Mouse (Mus musculus) lung, postnatal 0 days (tissue): ENCODE measurements around the gene Ccl25.

Source experiments
- CTCF ChIP-seq: IDR thresholded peaks from 2 replicates; pipeline ENCODE4 v1.5.1; 2016; ENCODE audit warnings: antibody characterized with exemption, mild to moderate bottlenecking
- EP300 ChIP-seq: IDR thresholded peaks from 2 replicates; pipeline ENCODE4 v1.6.1; 2016; ENCODE audit warnings: antibody characterized with exemption, mild to moderate bottlenecking, control low read depth

DNA sequence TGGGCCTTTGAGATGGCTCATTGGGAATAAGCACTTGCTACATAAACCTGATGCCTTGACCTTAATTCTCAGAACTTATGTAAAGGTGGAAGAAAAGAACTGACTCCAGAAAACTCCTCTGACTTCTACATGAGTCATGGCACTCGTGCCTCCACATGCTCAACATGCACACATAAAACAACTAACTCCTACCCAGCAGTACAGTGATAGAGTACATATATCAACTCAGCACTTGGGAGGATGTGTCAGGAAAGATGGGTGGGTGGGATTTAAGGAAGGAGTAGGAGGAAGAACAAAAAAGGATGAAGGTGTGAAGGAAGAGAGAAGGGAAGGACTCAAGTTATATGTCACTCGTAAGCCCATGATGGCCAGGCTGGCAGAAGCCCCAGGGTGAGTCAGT, 76.4 kb downstream of the Ccl25 start:
- TF ChIP-seq CTCF: no peak
- TF ChIP-seq EP300: no peak
